Mouse (Mus musculus) bone marrow macrophage, adult 2 months (primary cell): ENCODE results near the gene Mboat2.

Experiments
- CTCF ChIP-seq: IDR thresholded peaks from 2 replicates; pipeline ENCODE4 v1.5.1; 2012; ENCODE audit warnings: low read depth, mild to moderate bottlenecking, low read length, moderate library complexity
- POLR2A ChIP-seq: IDR thresholded peaks from 2 replicates; pipeline ENCODE4 v1.6.1; 2012; ENCODE audit warnings: mild to moderate bottlenecking, low read depth, low read length, borderline replicate concordance

DNA sequence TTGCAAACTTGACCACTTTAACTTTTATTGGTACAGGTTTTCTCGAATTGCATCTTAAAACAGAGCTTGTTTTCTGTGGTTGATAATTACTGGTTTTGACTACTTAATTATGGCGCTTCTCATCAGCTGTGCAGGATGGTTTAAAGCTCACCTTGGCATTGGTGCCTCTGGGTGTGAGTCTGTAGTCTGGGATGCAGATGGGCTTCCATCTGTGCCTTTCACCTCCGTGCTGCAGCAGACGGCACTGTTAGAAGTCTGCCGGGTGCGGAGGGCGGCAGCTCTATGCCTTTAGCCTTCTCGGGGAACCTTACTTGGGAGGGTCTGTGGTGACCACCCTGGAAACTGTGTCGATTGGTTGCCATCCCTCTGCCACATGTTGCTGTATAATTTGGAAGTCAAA lies 29.8 kb downstream of the Mboat2 start:
- TF ChIP-seq POLR2A = no peak
- no peak for TF ChIP-seq CTCF
